Mouse (Mus musculus): ENCODE results near the gene Dmrtb1. TPM values are rescaled to one million over a fixed set of nuclear protein-coding genes. Genes with fewer than 3 reads are reported as not detected.

Dmrtb1 gene
- polyA plus RNA-seq, 1 experiment from 2014 or later, result not detected

- Histone ChIP-seq H3K9ac (ENCODE audit: low read depth, low read length) (no peak overlapping the region), H3K4me1 (replicated peaks; ENCODE audit: control insufficient read depth, insufficient read depth, low read length) (no peaks in the 10 kb centered on the region), H3K4me3 (ENCODE audit: low read depth, low read length) (no peak overlapping the region), H3K4me2 (replicated peaks; ENCODE audit: low read depth) (no peak overlapping the region), H3K9me3 (ENCODE audit: control insufficient read depth) (no peaks in the 10 kb centered on the region), H3K27ac (ENCODE audit: low read depth, low read length) (no peak overlapping the region), H3K27me3 (replicated peaks; ENCODE audit: control insufficient read depth, insufficient read depth, low read length) (no peaks in the 10 kb centered on the region), H3K36me3 (ENCODE audit: control insufficient read depth, insufficient read depth) (no peaks in the 10 kb centered on the region)
- 29% methylated on average over 12 of the region's 12 CpGs for WGBS
- no peak for TF ChIP-seq CTCF (IDR thresholded peaks at IDR 0.05; ENCODE audit: low read depth)
- ATAC-seq, result no peak
Observed at GRCm38 (mm10) chr4:107651021-107651496, 33.0 kb downstream of the Dmrtb1 start.

GRCm38 (mm10) chr4:107648959-107649485, 35.0 kb downstream of the Dmrtb1 start:
- Histone ChIP-seq H3K4me2 (replicated peaks; ENCODE audit: low read depth) (no peak overlapping the region), H3K4me1 (replicated peaks; ENCODE audit: control insufficient read depth, insufficient read depth, low read length) (no peaks in the 10 kb centered on the region), H3K27me3 (replicated peaks; ENCODE audit: control insufficient read depth, insufficient read depth, low read length) (no peaks in the 10 kb centered on the region), H3K9me3 (ENCODE audit: control insufficient read depth) (no peaks in the 10 kb centered on the region), H3K36me3 (ENCODE audit: control insufficient read depth, insufficient read depth) (no peaks in the 10 kb centered on the region), H3K27ac (ENCODE audit: low read depth, low read length) (no peak overlapping the region), H3K9ac (ENCODE audit: low read depth, low read length) (no peak overlapping the region), H3K4me3 (ENCODE audit: low read depth, low read length) (no peak overlapping the region)
- ATAC-seq, result no peak
- TF ChIP-seq CTCF (IDR thresholded peaks at IDR 0.05; ENCODE audit: low read depth), result no peak
- 59% methylated on average over 5 of the region's 5 CpGs for WGBS

- no peaks in the 10 kb centered on the region for H3K9me3 ChIP-seq (ENCODE audit: control insufficient read depth)
- H3K27me3 ChIP-seq (replicated peaks; ENCODE audit: control insufficient read depth, insufficient read depth, low read length), result no peaks in the 10 kb centered on the region
- TF ChIP-seq CTCF (IDR thresholded peaks at IDR 0.05; ENCODE audit: low read depth), result no peak
- no peaks in the 10 kb centered on the region for H3K4me1 ChIP-seq (replicated peaks; ENCODE audit: control insufficient read depth, insufficient read depth, low read length)
- ATAC-seq, result no peak
- H3K4me2 ChIP-seq (replicated peaks; ENCODE audit: low read depth), result no peak overlapping the region
- no peak overlapping the region for H3K27ac ChIP-seq (ENCODE audit: low read depth, low read length)
- 59% methylated on average over 4 of the region's 4 CpGs for WGBS
- no peaks in the 10 kb centered on the region for H3K36me3 ChIP-seq (ENCODE audit: control insufficient read depth, insufficient read depth)
- no peak overlapping the region for H3K4me3 ChIP-seq (ENCODE audit: low read depth, low read length)
- no peak overlapping the region for H3K9ac ChIP-seq (ENCODE audit: low read depth, low read length)
Observed at GRCm38 (mm10) chr4:107641624-107642023, 42.4 kb downstream of the Dmrtb1 start.

GRCm38 (mm10) chr4:107638303-107638702, 45.7 kb downstream of the Dmrtb1 start:
- ATAC-seq, result no peak
- Histone ChIP-seq H3K27me3 (replicated peaks; ENCODE audit: control insufficient read depth, insufficient read depth, low read length) (no peaks in the 10 kb centered on the region), H3K9me3 (ENCODE audit: control insufficient read depth) (no peaks in the 10 kb centered on the region), H3K4me2 (replicated peaks; ENCODE audit: low read depth) (no peak overlapping the region), H3K9ac (ENCODE audit: low read depth, low read length) (no peak overlapping the region), H3K4me3 (ENCODE audit: low read depth, low read length) (no peak overlapping the region), H3K4me1 (replicated peaks; ENCODE audit: control insufficient read depth, insufficient read depth, low read length) (no peaks in the 10 kb centered on the region), H3K36me3 (ENCODE audit: control insufficient read depth, insufficient read depth) (no peaks in the 10 kb centered on the region), H3K27ac (ENCODE audit: low read depth, low read length) (no peak overlapping the region)
- 67% methylated on average over 10 of the region's 10 CpGs for WGBS
- TF ChIP-seq CTCF (IDR thresholded peaks at IDR 0.05; ENCODE audit: low read depth), result no peak

GRCm38 (mm10) chr4:107637670-107638069, 46.4 kb downstream of the Dmrtb1 start:
- no peak overlapping the region for H3K9ac ChIP-seq (ENCODE audit: low read depth, low read length)
- 68% methylated on average over 3 of the region's 3 CpGs for WGBS
- TF ChIP-seq CTCF (IDR thresholded peaks at IDR 0.05; ENCODE audit: low read depth), result peak; percentile 76
- H3K36me3 ChIP-seq (ENCODE audit: control insufficient read depth, insufficient read depth), result no peaks in the 10 kb centered on the region
- no peaks in the 10 kb centered on the region for H3K27me3 ChIP-seq (replicated peaks; ENCODE audit: control insufficient read depth, insufficient read depth, low read length)
- ATAC-seq, result no peak
- no peak overlapping the region for H3K4me3 ChIP-seq (ENCODE audit: low read depth, low read length)
- no peaks in the 10 kb centered on the region for H3K9me3 ChIP-seq (ENCODE audit: control insufficient read depth)
- no peaks in the 10 kb centered on the region for H3K4me1 ChIP-seq (replicated peaks; ENCODE audit: control insufficient read depth, insufficient read depth, low read length)
- no peak overlapping the region for H3K27ac ChIP-seq (ENCODE audit: low read depth, low read length)
- no peak overlapping the region for H3K4me2 ChIP-seq (replicated peaks; ENCODE audit: low read depth)

GRCm38 (mm10) chr4:107636099-107636498, 47.9 kb downstream of the Dmrtb1 start:
- H3K9me3 ChIP-seq (ENCODE audit: control insufficient read depth), result no peaks in the 10 kb centered on the region
- no peaks in the 10 kb centered on the region for H3K27me3 ChIP-seq (replicated peaks; ENCODE audit: control insufficient read depth, insufficient read depth, low read length)
- H3K27ac ChIP-seq (ENCODE audit: low read depth, low read length), result no peak overlapping the region
- no peak overlapping the region for H3K9ac ChIP-seq (ENCODE audit: low read depth, low read length)
- WGBS, result 70% methylated on average over 6 of the region's 6 CpGs
- no peak overlapping the region for H3K4me2 ChIP-seq (replicated peaks; ENCODE audit: low read depth)
- ATAC-seq, result no peak
- TF ChIP-seq CTCF (IDR thresholded peaks at IDR 0.05; ENCODE audit: low read depth), result no peak
- no peak overlapping the region for H3K4me3 ChIP-seq (ENCODE audit: low read depth, low read length)
- no peaks in the 10 kb centered on the region for H3K4me1 ChIP-seq (replicated peaks; ENCODE audit: control insufficient read depth, insufficient read depth, low read length)
- H3K36me3 ChIP-seq (ENCODE audit: control insufficient read depth, insufficient read depth), result no peaks in the 10 kb centered on the region

- Histone ChIP-seq H3K4me3 (ENCODE audit: low read depth, low read length) (no peak overlapping the region), H3K27ac (ENCODE audit: low read depth, low read length) (no peak overlapping the region), H3K4me2 (replicated peaks; ENCODE audit: low read depth) (no peak overlapping the region), H3K4me1 (replicated peaks; ENCODE audit: control insufficient read depth, insufficient read depth, low read length) (no peaks in the 10 kb centered on the region), H3K9me3 (ENCODE audit: control insufficient read depth) (no peaks in the 10 kb centered on the region), H3K36me3 (ENCODE audit: control insufficient read depth, insufficient read depth) (no peaks in the 10 kb centered on the region), H3K27me3 (replicated peaks; ENCODE audit: control insufficient read depth, insufficient read depth, low read length) (no peaks in the 10 kb centered on the region), H3K9ac (ENCODE audit: low read depth, low read length) (no peak overlapping the region)
- TF ChIP-seq CTCF (IDR thresholded peaks at IDR 0.05; ENCODE audit: low read depth), result peak; percentile 10; the same call in 1 of the 2 replicates
- no peak for ATAC-seq
- WGBS, result 72% methylated on average over 6 of the region's 6 CpGs
Observed at GRCm38 (mm10) chr4:107634631-107635030, 49.4 kb downstream of the Dmrtb1 start.

Measured in intestine, postnatal 0 days (tissue).